Mouse (Mus musculus) hindbrain, embryonic 15.5 days (tissue): Measurements from ENCODE around the gene Echdc1. TPM values are rescaled to one million over a fixed set of nuclear protein-coding genes. Genes with fewer than 3 reads are reported as not detected.

ENCODE experiments used
- ATAC-seq: fragments of 200-750 bp; cut with Nextera tagmentation; 2 replicates; pipeline ENCODE4 v1.8.0; 2017; ENCODE audit warnings: low read depth, moderate number of reproducible peaks, moderate TSS enrichment; ENCODE audit not compliant: low FRiP score
- H3K27ac ChIP-seq: fragments of 300-500 bp; sonication (generic); replicated peaks from 2 replicates; pipeline ENCODE4 v1.5.1; 2015; ENCODE audit warnings: mild to moderate bottlenecking, inconsistent platforms
- H3K27me3 ChIP-seq: fragments of 300-500 bp; sonication (generic); 2 replicates; pipeline ENCODE4 v1.6.1; 2015; ENCODE audit warnings: control low read depth, inconsistent platforms
- H3K36me3 ChIP-seq: fragments of 300-500 bp; sonication (generic); 2 replicates; pipeline ENCODE4 v1.6.1; 2015; ENCODE audit warnings: control low read depth, inconsistent platforms
- H3K4me1 ChIP-seq: fragments of 300-500 bp; sonication (generic); replicated peaks from 2 replicates; pipeline ENCODE4 v1.6.1; 2015; ENCODE audit warnings: control low read depth, inconsistent platforms
- H3K4me2 ChIP-seq: fragments of 300-500 bp; sonication (generic); 2 replicates; pipeline ENCODE4 v1.6.1; 2015; ENCODE audit warnings: moderate library complexity, mild to moderate bottlenecking, inconsistent platforms
- H3K4me3 ChIP-seq: fragments of 300-500 bp; sonication (generic); 2 replicates; pipeline ENCODE4 v1.5.1; 2015; ENCODE audit warnings: mild to moderate bottlenecking, inconsistent platforms
- H3K9ac ChIP-seq: fragments of 300-500 bp; sonication (generic); 2 replicates; pipeline ENCODE4 v1.6.1; 2015; ENCODE audit warnings: inconsistent platforms
- H3K9me3 ChIP-seq: fragments of 300-500 bp; sonication (generic); 2 replicates; pipeline ENCODE4 v1.6.1; 2016; ENCODE audit warnings: control low read depth, inconsistent platforms
- whole genome bisulfite sequencing: fragments of 180-500 bp; shearing (Covaris S2); methylation state at CpG from one replicate; pipeline ENCODE4 v1.1.7; 2015; 5-methylcytosine and 5-hydroxymethylcytosine counted together
- polyA plus RNA-seq: library from polyadenylated mRNA; unstranded; fragments of >200 nt; fragmentation: Nextera tagmentation; extraction: Ambion mirVana; gene quantifications from 2 replicates; pipeline ENCODE4 v1.2.1, GENCODE M21; 2015

Gene Echdc1
- 31.0 TPM in 2 replicates for polyA plus RNA-seq

DNA sequence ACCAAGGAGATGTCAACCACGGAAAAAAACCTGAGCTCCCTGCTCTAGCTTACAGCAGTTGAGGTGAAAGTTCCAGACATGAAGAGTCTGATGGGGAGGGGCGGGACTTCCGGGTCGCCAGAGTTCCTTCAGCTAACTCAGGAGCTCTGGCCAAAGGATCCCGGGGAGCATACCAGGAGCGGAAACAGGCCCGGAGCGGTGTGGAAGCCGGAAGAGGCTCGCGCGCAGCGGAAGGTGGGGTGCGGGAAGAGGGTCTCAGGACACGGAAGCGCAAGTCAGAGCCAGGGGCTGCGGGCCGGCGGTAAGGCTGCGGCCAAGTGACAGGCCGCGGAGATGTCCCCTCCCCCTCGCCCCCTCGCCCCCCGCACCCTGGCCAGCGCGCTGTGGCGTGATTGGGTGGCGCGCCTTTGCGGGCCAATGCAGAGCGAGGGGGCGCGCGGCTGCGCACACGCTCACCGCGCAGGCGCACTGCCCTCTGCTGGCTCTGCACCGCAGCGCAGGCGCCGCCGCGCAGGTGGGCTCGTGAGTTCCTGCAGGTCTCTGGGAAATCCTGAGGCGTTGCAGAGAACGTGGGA is at the start of gene Echdc1:
Gene Echdc1, plus strand, starts transcription at position 103 of the 575 bp plus-strand sequence.
- H3K36me3 ChIP-seq, result no peaks in the 10 kb centered on the region
- peak within 1 kb of the TSS; percentile 83 for H3K4me3 ChIP-seq
- H3K9ac ChIP-seq, result peak within 1 kb of the TSS; percentile 62
- H3K27me3 ChIP-seq, result no peaks in the 10 kb centered on the region
- H3K4me2 ChIP-seq, result peak within 1 kb of the TSS; percentile 75
- H3K27ac ChIP-seq, result peak within 1 kb of the TSS; percentile 94
- ATAC-seq, result peak; percentile 100
- WGBS, result under 1% methylated on average over 47 of the region's 49 CpGs
- H3K9me3 ChIP-seq, result no peaks in the 10 kb centered on the region
- H3K4me1 ChIP-seq, result peaks cover 19% of the 10 kb centered on the region

- Histone ChIP-seq H3K4me3 (no peak overlapping the region), H3K4me1 (no peaks in the 10 kb centered on the region), H3K4me2 (no peak overlapping the region), H3K27ac (no peak overlapping the region), H3K9ac (no peak overlapping the region), H3K27me3 (no peaks in the 10 kb centered on the region), H3K36me3 (no peaks in the 10 kb centered on the region), H3K9me3 (no peaks in the 10 kb centered on the region)
- no peak for ATAC-seq
- WGBS, result 84% methylated on average over 1 of the region's 1 CpGs
These were observed 31.2 kb upstream of the Echdc1 start for GRCm38 (mm10) chr10:29281736-29282135.

DNA sequence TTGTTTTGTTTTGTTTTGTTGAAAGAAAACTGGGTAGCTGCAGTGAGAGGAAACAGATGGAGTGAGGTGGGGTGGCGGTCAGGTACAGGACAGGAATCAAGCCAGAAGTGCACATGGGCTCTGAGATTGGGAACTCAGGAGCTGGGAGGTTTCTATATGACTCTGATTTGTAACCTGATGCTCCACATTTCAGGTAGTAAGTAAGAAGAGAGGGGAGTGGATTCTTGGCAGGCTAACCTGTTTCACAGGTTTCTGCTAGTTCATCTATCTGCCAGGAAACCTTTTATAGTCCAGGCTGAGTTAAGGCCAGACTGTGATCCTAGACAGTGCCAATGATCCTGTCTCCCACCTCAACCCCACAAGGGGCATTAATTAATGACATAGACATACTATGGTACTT is 27.2 kb upstream of the Echdc1 start:
- ATAC-seq, result no peak
- WGBS, result 92% methylated on average over 1 of the region's 1 CpGs
- H3K9ac ChIP-seq, result no peak overlapping the region

GRCm38 (mm10) chr10:29302230-29302629 is 10.7 kb upstream of the Echdc1 start:
- ATAC-seq, result no peak
- Histone ChIP-seq H3K9ac (no peak overlapping the region), H3K4me3 (no peak overlapping the region), H3K36me3 (no peaks in the 10 kb centered on the region), H3K9me3 (no peaks in the 10 kb centered on the region), H3K4me2 (no peak overlapping the region), H3K27ac (no peak overlapping the region), H3K27me3 (no peaks in the 10 kb centered on the region), H3K4me1 (no peaks in the 10 kb centered on the region)
- WGBS, result 91% methylated on average over 4 of the region's 4 CpGs

More for the DNA sequence above, 27.2 kb upstream of the Echdc1 start:
- H3K4me3 ChIP-seq, result no peak overlapping the region
- no peak overlapping the region for H3K4me2 ChIP-seq
- no peak overlapping the region for H3K27ac ChIP-seq
- H3K9me3 ChIP-seq, result no peaks in the 10 kb centered on the region
- no peaks in the 10 kb centered on the region for H3K36me3 ChIP-seq
- no peaks in the 10 kb centered on the region for H3K4me1 ChIP-seq
- H3K27me3 ChIP-seq, result no peaks in the 10 kb centered on the region

DNA sequence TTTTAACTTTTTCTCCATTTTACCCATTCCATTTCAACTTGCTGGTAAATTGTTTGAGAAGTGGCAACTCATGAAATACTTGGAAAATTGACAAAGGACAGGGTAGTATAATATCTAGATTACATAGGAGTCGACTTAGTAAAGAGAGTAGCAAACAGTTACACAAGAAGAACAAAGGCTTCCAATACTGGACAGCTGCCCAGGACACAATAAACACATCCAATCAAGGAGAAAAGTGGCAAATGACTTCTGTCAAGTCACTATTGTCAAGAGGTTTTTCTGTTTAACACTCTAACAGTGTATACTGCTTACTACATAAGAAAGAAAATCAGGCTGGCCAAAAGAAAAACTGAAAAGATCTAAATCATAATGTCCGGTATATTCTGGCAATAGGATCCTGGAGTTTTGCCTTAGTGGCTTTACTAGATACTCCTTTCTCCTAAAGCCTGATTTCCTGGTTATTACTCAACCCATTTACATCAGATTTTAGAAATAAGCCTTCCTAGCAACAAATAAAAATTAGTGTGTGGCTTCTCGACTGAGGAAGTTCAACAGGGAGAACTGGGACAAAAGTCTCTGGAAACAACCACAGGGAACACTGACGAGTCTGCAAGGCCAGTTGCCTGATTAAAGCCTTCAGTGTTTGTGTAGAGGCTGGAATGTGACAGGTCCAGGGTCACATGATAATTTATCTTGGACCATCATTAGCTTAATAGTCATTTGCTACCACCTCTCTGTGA is 1.3 kb upstream of the Echdc1 start:
- Histone ChIP-seq H3K27ac (no peak overlapping the region), H3K27me3 (no peaks in the 10 kb centered on the region), H3K9me3 (no peaks in the 10 kb centered on the region), H3K4me3 (no peak overlapping the region), H3K4me2 (peak overlapping the region; percentile 75), H3K4me1 (peaks cover 19% of the 10 kb centered on the region), H3K36me3 (no peaks in the 10 kb centered on the region), H3K9ac (peak overlapping the region; percentile 62; the same call in 1 of the 2 replicates)
- no peak for ATAC-seq
- 73% methylated on average over 4 of the region's 4 CpGs for WGBS

- H3K4me2 ChIP-seq, result peak overlapping the region; percentile 75
- ATAC-seq, result no peak
- H3K4me3 ChIP-seq, result peak overlapping the region; percentile 83
- H3K27ac ChIP-seq, result no peak overlapping the region
- H3K4me1 ChIP-seq, result peaks cover 19% of the 10 kb centered on the region
- H3K36me3 ChIP-seq, result no peaks in the 10 kb centered on the region
- peak overlapping the region; percentile 62; the same call in 1 of the 2 replicates for H3K9ac ChIP-seq
- 40% methylated on average over 5 of the region's 5 CpGs for WGBS
- H3K27me3 ChIP-seq, result no peaks in the 10 kb centered on the region
- H3K9me3 ChIP-seq, result no peaks in the 10 kb centered on the region
These were observed 939 bp downstream of the Echdc1 start for GRCm38 (mm10) chr10:29313905-29314304.

- Histone ChIP-seq H3K9me3 (no peaks in the 10 kb centered on the region), H3K27ac (no peak overlapping the region), H3K4me2 (no peak overlapping the region), H3K4me1 (no peaks in the 10 kb centered on the region), H3K4me3 (no peak overlapping the region), H3K27me3 (no peaks in the 10 kb centered on the region), H3K36me3 (no peaks in the 10 kb centered on the region), H3K9ac (no peak overlapping the region)
- 93% methylated on average over 2 of the region's 2 CpGs for WGBS
- ATAC-seq, result no peak
These were observed 11.9 kb downstream of the Echdc1 start for GRCm38 (mm10) chr10:29324817-29325216.

GRCm38 (mm10) chr10:29333836-29334235 is 20.9 kb downstream of the Echdc1 start:
- Histone ChIP-seq H3K27ac (no peak overlapping the region), H3K9ac (no peak overlapping the region), H3K4me1 (no peaks in the 10 kb centered on the region), H3K4me3 (no peak overlapping the region), H3K9me3 (no peaks in the 10 kb centered on the region), H3K36me3 (peaks cover 7% of the 10 kb centered on the region; the same call in 1 of the 2 replicates), H3K27me3 (no peaks in the 10 kb centered on the region), H3K4me2 (no peak overlapping the region)
- no peak for ATAC-seq
- 75% methylated on average over 4 of the region's 4 CpGs for WGBS

DNA sequence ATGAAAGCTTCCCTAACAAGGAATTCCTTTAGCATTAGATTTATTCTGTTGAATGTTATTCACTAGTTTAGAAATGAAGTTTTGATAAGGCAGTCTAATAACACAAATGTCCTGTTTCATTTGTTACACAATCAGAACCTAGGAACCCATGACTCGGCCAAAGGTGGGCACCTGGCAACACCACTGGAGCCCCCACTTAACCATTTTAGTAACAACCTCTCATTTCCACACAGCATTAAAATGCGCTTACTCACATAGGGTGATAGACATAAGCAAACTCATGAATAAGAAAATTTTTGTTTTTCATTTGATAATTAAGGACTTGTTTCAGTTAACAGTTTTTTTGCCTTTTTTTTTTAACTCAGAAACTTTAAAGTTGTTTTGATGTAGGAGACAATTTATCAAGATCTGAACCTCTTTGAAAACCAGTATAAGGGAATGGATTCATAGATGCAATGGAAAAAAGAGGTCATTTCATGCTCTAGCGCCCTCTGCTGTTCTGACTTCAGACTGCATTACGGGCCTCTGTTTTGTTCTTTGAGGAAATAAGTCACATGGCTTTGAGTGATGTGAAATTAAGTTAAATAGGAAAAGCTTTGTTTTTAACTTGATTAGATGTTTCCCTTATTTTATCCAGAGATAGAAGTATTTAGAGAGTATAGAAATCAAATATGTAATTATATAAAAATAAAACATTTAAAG is 25.5 kb downstream of the Echdc1 start:
- Histone ChIP-seq H3K27me3 (no peaks in the 10 kb centered on the region), H3K4me3 (no peak overlapping the region), H3K36me3 (peaks cover 7% of the 10 kb centered on the region; the same call in 1 of the 2 replicates), H3K4me1 (no peaks in the 10 kb centered on the region), H3K9ac (no peak overlapping the region), H3K4me2 (no peak overlapping the region), H3K9me3 (no peaks in the 10 kb centered on the region), H3K27ac (no peak overlapping the region)
- WGBS, result 52% methylated on average over 4 of the region's 4 CpGs
- ATAC-seq, result no peak

DNA sequence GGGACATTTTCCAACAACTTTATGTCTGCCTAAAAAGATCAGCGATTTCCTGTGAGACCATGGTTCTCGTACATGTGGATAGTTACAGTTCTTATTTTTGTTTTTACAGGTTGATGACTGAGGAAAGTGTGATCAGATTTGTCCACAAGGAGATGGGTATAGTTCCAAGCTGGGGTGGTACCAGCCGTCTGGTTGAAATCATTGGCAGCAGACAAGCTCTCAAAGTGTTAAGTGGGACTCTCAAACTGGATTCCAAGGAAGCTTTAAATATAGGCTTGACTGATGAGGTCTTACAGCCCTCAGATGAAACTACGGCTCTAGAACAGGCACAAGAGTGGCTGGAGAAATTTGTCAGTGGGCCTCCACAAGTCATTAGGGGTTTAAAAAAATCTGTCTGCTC is 31.3 kb downstream of the Echdc1 start:
- H3K27ac ChIP-seq, result no peak overlapping the region
- 95% methylated on average over 4 of the region's 4 CpGs for WGBS
- H3K36me3 ChIP-seq, result peaks cover 37% of the 10 kb centered on the region
- no peak overlapping the region for H3K9ac ChIP-seq
- no peaks in the 10 kb centered on the region for H3K27me3 ChIP-seq
- ATAC-seq, result no peak
- H3K9me3 ChIP-seq, result no peaks in the 10 kb centered on the region
- no peak overlapping the region for H3K4me2 ChIP-seq
- no peaks in the 10 kb centered on the region for H3K4me1 ChIP-seq
- no peak overlapping the region for H3K4me3 ChIP-seq

DNA sequence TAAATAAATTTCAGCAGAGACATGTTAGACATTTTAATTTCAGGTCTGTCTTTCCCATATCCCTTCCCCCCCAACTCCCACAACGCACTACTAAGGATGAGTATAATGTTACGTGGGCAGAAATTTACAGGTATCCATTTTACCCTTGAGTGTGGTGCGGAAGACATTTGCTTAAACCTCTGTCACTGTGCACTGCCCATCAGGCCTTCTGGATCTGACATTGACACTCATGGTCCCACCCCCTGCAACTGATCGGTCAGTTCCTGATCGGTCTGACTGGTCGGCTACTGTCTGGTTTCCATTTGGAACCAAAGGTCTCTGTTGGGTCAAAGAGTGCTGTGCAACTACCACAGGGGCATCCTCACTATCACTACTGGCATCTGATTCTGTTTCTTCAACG is 33.7 kb downstream of the Echdc1 start:
- no peak overlapping the region for H3K4me3 ChIP-seq
- H3K4me1 ChIP-seq, result no peaks in the 10 kb centered on the region
- no peaks in the 10 kb centered on the region for H3K9me3 ChIP-seq
- peaks cover 37% of the 10 kb centered on the region for H3K36me3 ChIP-seq
- 98% methylated on average over 7 of the region's 7 CpGs for WGBS
- H3K9ac ChIP-seq, result no peak overlapping the region
- H3K27me3 ChIP-seq, result no peaks in the 10 kb centered on the region
- ATAC-seq, result no peak
- H3K27ac ChIP-seq, result no peak overlapping the region
- H3K4me2 ChIP-seq, result no peak overlapping the region

DNA sequence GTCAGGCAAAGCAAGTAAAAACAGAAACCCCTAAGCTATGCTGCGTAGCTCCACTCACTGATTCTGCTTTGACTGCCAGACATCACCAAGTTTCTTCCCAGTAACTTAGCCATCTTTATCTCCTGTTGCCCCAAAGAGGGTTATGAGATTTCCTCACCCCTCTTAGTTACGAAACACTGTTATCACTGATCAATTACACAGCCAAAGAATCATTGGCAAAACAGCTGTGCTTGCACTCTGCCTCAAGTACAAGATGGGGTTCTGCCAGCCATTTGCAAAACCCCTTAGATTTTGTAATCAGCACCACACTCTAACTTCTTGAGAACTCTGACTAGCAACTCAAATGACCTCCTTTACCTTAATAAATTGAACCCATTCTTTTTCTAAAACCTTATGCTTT is 38.5 kb downstream of the Echdc1 start:
- WGBS, result 96% methylated on average over 2 of the region's 2 CpGs

More for the DNA sequence above, 38.5 kb downstream of the Echdc1 start:
- peaks cover 18% of the 10 kb centered on the region for H3K4me1 ChIP-seq
- H3K9me3 ChIP-seq, result no peaks in the 10 kb centered on the region
- ATAC-seq, result no peak
- no peak overlapping the region for H3K9ac ChIP-seq
- H3K27me3 ChIP-seq, result no peaks in the 10 kb centered on the region
- H3K4me3 ChIP-seq, result no peak overlapping the region
- no peak overlapping the region for H3K4me2 ChIP-seq
- no peak overlapping the region for H3K27ac ChIP-seq
- peaks cover 26% of the 10 kb centered on the region for H3K36me3 ChIP-seq
